Mouse (Mus musculus) macrophage (primary cell): ENCODE data around the gene Mpc1. TPM values are rescaled to one million over a fixed set of nuclear protein-coding genes. Genes with fewer than 3 reads are reported as not detected.
"Not testable (repeated sequence)": the region's sequence is repeated elsewhere in the genome, so short reads cannot be mapped to it uniquely, and the experiment has no call there.

ENCODE experiments used
- H3K27ac ChIP-seq: fragments of 350-480 bp; formaldehyde crosslinking; 2 replicates; pipeline ENCODE4 v1.9.0; 2021
- H3K36me3 ChIP-seq: fragments of 350-480 bp; formaldehyde crosslinking; 2 replicates; pipeline ENCODE4 v1.9.0; 2021; ENCODE audit errors: inconsistent target
- H3K4me3 ChIP-seq: fragments of 350-480 bp; formaldehyde crosslinking; 2 replicates; pipeline ENCODE4 v1.9.0; 2021; ENCODE audit errors: inconsistent target
- H3K79me2 ChIP-seq: fragments of 350-480 bp; formaldehyde crosslinking; 2 replicates; pipeline ENCODE4 v1.9.0; 2021; ENCODE audit errors: inconsistent target
- WGBS: methylation state at CpG from one replicate; pipeline ENCODE4 v1.1.7; 2026; ENCODE audit warnings: inconsistent platforms; ENCODE audit not compliant: missing documents; 5-methylcytosine and 5-hydroxymethylcytosine counted together
- polyA plus RNA-seq: library from polyadenylated mRNA; stranded (reverse); fragments of 250-400 nt; gene quantifications from 3 replicates; pipeline ENCODE4 v1.2.4, GENCODE M21; 2018; ENCODE audit warnings: inconsistent platforms

The Mpc1 gene
- polyA plus RNA-seq, 1 experiment from 2014 or later: 456 TPM

DNA sequence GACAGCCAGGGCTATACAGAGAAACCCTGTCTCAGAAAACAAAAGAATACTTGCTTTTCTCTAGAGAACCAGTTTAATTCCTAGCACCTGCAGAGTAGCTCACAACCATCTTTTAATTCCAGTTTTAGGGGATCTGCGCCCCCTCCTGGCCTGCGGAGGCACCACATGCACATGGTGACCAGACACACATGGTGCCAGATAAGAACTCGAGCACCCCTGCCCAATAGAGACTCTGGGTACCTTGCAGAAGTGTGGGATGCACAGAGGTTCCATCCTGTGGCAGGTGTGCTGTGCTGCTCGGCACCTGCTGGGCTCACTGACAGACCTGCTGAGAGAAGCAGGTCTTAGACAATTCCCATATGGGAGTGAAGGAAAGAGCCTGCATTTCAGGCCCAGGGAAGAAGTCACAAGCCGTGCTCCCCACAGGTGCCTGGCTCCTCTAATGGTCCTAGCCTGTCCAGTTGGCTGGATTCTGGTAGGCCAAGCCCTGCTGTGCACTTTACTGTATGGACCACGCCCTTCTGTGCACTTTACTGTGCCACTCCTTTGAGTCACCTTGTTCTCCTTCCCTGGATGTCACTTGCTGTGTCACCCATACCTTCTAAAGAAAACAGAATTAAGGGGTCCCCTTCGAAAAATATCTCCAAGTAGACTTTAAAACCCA is 45.9 kb downstream of the Mpc1 start:
- WGBS: 92% methylated on average over 7 of the region's 7 CpGs
- Histone ChIP-seq H3K4me3 (no peak overlapping the region), H3K27ac (no peak overlapping the region), H3K79me2 (peaks cover 26% of the 10 kb centered on the region), H3K36me3 (peaks cover 50% of the 10 kb centered on the region)

DNA sequence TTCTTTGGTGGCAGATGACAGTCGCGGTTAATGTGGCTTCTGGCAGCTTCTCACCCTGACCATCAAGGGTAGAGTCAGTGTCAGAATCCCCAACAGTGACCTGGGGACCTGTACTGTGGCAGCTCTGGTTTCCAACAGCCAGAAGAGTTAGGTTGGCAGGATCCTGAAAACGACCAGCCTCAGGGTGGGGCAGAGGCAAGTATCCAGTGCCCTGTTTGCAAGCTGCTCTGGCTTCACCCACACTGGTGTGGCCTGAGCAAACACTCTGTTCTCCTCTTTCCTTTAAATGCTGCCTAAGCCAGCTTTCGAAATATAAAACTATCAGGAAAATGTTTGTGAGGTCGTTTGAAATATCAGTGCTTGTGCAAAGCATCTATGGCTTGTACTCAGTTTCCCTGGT is 47.9 kb downstream of the Mpc1 start:
- H3K27ac ChIP-seq: no peak overlapping the region
- 81% methylated on average over 5 of the region's 5 CpGs for WGBS
- H3K79me2 ChIP-seq: peaks cover 6% of the 10 kb centered on the region; the same call in 1 of the 2 replicates
- H3K36me3 ChIP-seq: peaks cover 31% of the 10 kb centered on the region
- H3K4me3 ChIP-seq: no peak overlapping the region

DNA sequence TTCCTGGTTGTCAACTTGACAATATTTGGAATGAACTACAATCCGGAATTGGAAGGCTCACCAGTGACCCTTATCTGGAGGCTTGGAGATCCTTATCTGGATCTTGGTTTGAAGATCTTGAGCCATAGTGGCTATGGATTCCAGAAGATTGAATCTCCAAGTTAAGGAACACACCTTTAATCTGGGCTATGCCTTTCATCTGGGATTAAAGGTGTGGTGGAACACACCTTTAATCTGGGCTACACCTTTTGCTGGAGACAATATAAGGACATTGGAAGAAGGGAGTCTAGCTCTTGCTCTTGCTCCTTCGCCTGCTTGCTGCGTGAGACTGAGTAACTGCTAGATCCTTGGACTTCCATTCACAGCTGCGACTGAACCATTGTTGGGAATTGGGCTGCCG is 54.5 kb downstream of the Mpc1 start, which contains the start of gene Prr18:
Gene Prr18, plus strand, starts transcription at position 301 of the 400 bp plus-strand sequence.
- H3K36me3 ChIP-seq, H3K27ac ChIP-seq, H3K79me2 ChIP-seq, H3K4me3 ChIP-seq: not testable (repeated sequence)
- WGBS: no CpG with 5 or more reads among the region's 5 CpGs

GRCm38 (mm10) chr17:8339666-8340374 is 57.1 kb downstream of the Mpc1 start:
- WGBS: 49% methylated on average over 8 of the region's 8 CpGs
- H3K4me3 ChIP-seq: no peak overlapping the region
- H3K36me3 ChIP-seq: peaks cover 6% of the 10 kb centered on the region; the same call in 1 of the 2 replicates
- no peak overlapping the region for H3K27ac ChIP-seq
- no peaks in the 10 kb centered on the region for H3K79me2 ChIP-seq

- Histone ChIP-seq H3K4me3 (no peak overlapping the region), H3K36me3 (peaks cover 6% of the 10 kb centered on the region; the same call in 1 of the 2 replicates), H3K27ac (no peak overlapping the region), H3K79me2 (no peaks in the 10 kb centered on the region)
- 3% methylated on average over 77 of the region's 92 CpGs for WGBS
Observed at GRCm38 (mm10) chr17:8340407-8341359, 58.0 kb downstream of the Mpc1 start.

GRCm38 (mm10) chr17:8341360-8341963 is 58.8 kb downstream of the Mpc1 start:
- Histone ChIP-seq H3K36me3 (peaks cover 6% of the 10 kb centered on the region; the same call in 1 of the 2 replicates), H3K27ac (no peak overlapping the region), H3K4me3 (no peak overlapping the region), H3K79me2 (no peaks in the 10 kb centered on the region)
- WGBS: 33% methylated on average over 45 of the region's 46 CpGs

- WGBS: 12% methylated on average over 5 of the region's 5 CpGs
- H3K36me3 ChIP-seq: peaks cover 6% of the 10 kb centered on the region; the same call in 1 of the 2 replicates
- no peak overlapping the region for H3K27ac ChIP-seq
- H3K4me3 ChIP-seq: no peak overlapping the region
- H3K79me2 ChIP-seq: no peaks in the 10 kb centered on the region
Observed at GRCm38 (mm10) chr17:8342706-8343105, 60.0 kb downstream of the Mpc1 start.

- Histone ChIP-seq H3K36me3 (peaks cover 4% of the 10 kb centered on the region; the same call in 1 of the 2 replicates), H3K27ac (no peak overlapping the region), H3K79me2 (no peaks in the 10 kb centered on the region), H3K4me3 (no peak overlapping the region)
- WGBS: 94% methylated on average over 6 of the region's 6 CpGs
Observed at GRCm38 (mm10) chr17:8343416-8343815, 60.7 kb downstream of the Mpc1 start.

Other genes with a start within 250 kb of the Mpc1 start
- 0.11 TPM in 1 of 3 replicates, not detected in the others for gene Gm49673, start 135.1 kb upstream of the Mpc1 start, polyA plus RNA-seq
- gene Rnaset2a, start 134.8 kb upstream of the Mpc1 start, polyA plus RNA-seq: 52.0 to 123 TPM (median 66.9 TPM) in 3 replicates
- 5.7 to 11.6 TPM (median 6.5 TPM) in 3 replicates for gene Fgfr1op, start 117.4 kb upstream of the Mpc1 start, polyA plus RNA-seq
- not detected in 3 replicates for gene Ccr6, start 46.9 kb upstream of the Mpc1 start, polyA plus RNA-seq
- gene Sft2d1, start 28.2 kb downstream of the Mpc1 start, polyA plus RNA-seq: 85.8 to 210 TPM (median 182 TPM) in 3 replicates
- gene Prr18, start 54.6 kb downstream of the Mpc1 start, polyA plus RNA-seq: 0.10 to 0.25 TPM (median 0.14 TPM) in 3 replicates
- not detected in 3 replicates for gene T2, start 73.1 kb downstream of the Mpc1 start, polyA plus RNA-seq
- not detected in 3 replicates for gene T, start 151.5 kb downstream of the Mpc1 start, polyA plus RNA-seq
- gene Pde10a, start 242.5 kb downstream of the Mpc1 start, polyA plus RNA-seq: 0.13 to 0.49 TPM (median 0.27 TPM) in 3 replicates